Mouse (Mus musculus) ES-E14 (cell line): ENCODE data around the gene Zbed6. TPM values are rescaled to one million over a fixed set of nuclear protein-coding genes. Genes with fewer than 3 reads are reported as not detected.

Source experiments
- DNase-seq: peaks from one replicate; pipeline ENCODE4 v3.0.0-alpha.2; 2013; ENCODE audit warnings: low read depth, low spot score
- H3K27ac ChIP-seq: 2 replicates; pipeline ENCODE4 v1.5.1; 2012; ENCODE audit warnings: low read depth, mild to moderate bottlenecking, low read length, moderate library complexity, mixed read lengths; ENCODE audit not compliant: poor library complexity, insufficient read depth, severe bottlenecking
- H3K36me3 ChIP-seq: 2 replicates; pipeline ENCODE4 v1.6.1; 2012; ENCODE audit warnings: mild to moderate bottlenecking, low read length, moderate library complexity, mixed read lengths; ENCODE audit not compliant: control insufficient read depth, poor library complexity, insufficient read depth, severe bottlenecking
- H3K4me1 ChIP-seq, 2 experiments: fragments of 150-350 bp in 1 of 2; sonication (generic) in 1 of 2; 2 replicates each; pipeline ENCODE4 v1.6.1; 2012; ENCODE audit warnings: low read length in 2 of 2, mild to moderate bottlenecking in 1 of 2, mixed read lengths in 1 of 2; ENCODE audit not compliant: control insufficient read depth in 2 of 2, insufficient read depth in 2 of 2, poor library complexity in 1 of 2
- H3K4me3 ChIP-seq, 2 experiments: fragments of 150-350 bp in 1 of 2; sonication (generic) in 1 of 2; 2 replicates each; pipeline ENCODE4 v1.5.1; 2012; ENCODE audit warnings: low read length in 2 of 2, low read depth in 1 of 2, mild to moderate bottlenecking in 1 of 2, mixed read lengths in 1 of 2; ENCODE audit not compliant: insufficient read depth in 1 of 2, poor library complexity in 1 of 2, severe bottlenecking in 1 of 2
- H3K9ac ChIP-seq: 2 replicates; pipeline ENCODE4 v1.6.1; 2012; ENCODE audit warnings: low read depth, mild to moderate bottlenecking, low read length, mixed read lengths; ENCODE audit not compliant: poor library complexity, insufficient read depth, severe bottlenecking
- H3K9me3 ChIP-seq: fragments of 150-350 bp; sonication (generic); 2 replicates; pipeline ENCODE4 v1.6.1; 2012; ENCODE audit warnings: low read depth, mild to moderate bottlenecking, low read length; ENCODE audit not compliant: control insufficient read depth, insufficient read depth
- CHD2 ChIP-seq: IDR thresholded peaks from 2 replicates; pipeline ENCODE4 v1.6.1; 2014; ENCODE audit warnings: mild to moderate bottlenecking, low read depth, low read length, inconsistent platforms
- HCFC1 ChIP-seq: IDR thresholded peaks from 2 replicates; pipeline ENCODE4 v1.6.1; 2012; ENCODE audit warnings: low read length, inconsistent platforms, borderline replicate concordance; ENCODE audit not compliant: insufficient read depth
- MAFK ChIP-seq: IDR thresholded peaks from 2 replicates; pipeline ENCODE4 v1.6.1; 2014; ENCODE audit warnings: mild to moderate bottlenecking, low read depth, low read length, inconsistent platforms; ENCODE audit not compliant: insufficient read depth
- ZC3H11A ChIP-seq: IDR thresholded peaks from 2 replicates; pipeline ENCODE4 v1.6.1; 2012; ENCODE audit warnings: low read depth, mild to moderate bottlenecking, inconsistent platforms, low read length, borderline replicate concordance
- ZNF384 ChIP-seq: IDR thresholded peaks from 2 replicates; pipeline ENCODE4 v1.6.1; 2012; ENCODE audit warnings: low read depth, low read length, inconsistent platforms
- in situ Hi-C, 2 experiments: fragments of 600-800 bp; cut with MboI; formaldehyde crosslinking; loops; one replicate each; pipeline ENCODE4 v1.15.1; 2025; ENCODE audit warnings: low sequenced_read_pairs in 2 of 2, inconsistent platforms in 1 of 2; ENCODE audit not compliant: unreplicated experiment in 2 of 2
- total RNA-seq: library from RNA; depleted of rRNA; stranded (reverse); fragments of 300-350 nt; gene quantifications from 2 replicates; pipeline ENCODE4 v1.2.3, GENCODE M21; 2012

The Zbed6 gene
- total RNA-seq, 1 experiment = 16.7 TPM

DNA sequence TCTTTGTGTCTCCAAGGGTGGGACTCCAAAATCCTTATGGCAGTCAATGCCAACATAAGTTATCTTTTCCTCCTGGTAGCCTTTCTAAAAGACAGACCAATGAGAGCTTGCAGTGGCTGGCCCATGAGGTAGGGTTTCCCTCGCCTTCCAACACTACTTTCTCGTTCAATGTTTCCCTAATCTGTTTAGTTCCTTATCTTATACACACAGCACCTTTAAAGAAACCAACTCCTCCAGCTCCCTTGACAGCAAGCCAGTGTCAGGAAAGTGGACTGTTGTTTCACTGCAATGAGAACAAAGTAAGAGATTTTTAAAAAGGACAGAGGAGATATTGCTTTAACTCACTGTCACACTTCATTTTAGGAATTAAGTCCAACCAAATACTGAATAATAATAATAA, 42.8 kb downstream of the Zbed6 start:
- no peak for TF ChIP-seq CHD2
- TF ChIP-seq ZNF384 = no peak
- TF ChIP-seq MAFK = no peak
- no peak for TF ChIP-seq ZC3H11A
- no peak for TF ChIP-seq HCFC1
- no peak overlapping the region for H3K9ac ChIP-seq
- DNase-seq = no peak
- peaks cover 20% of the 10 kb centered on the region for H3K36me3 ChIP-seq
- no peak overlapping the region for H3K4me3 ChIP-seq
- no peak overlapping the region for H3K27ac ChIP-seq
- in situ Hi-C loops = loop anchor here (5.0 to 25.0 kb wide), 3 partner anchors 34 to 456 kb away; partner anchors contain the start of gene Plekha6 (in 1 of the 2)
- H3K4me1 ChIP-seq = no peaks in the 10 kb centered on the region
- no peaks in the 10 kb centered on the region for H3K9me3 ChIP-seq

DNA sequence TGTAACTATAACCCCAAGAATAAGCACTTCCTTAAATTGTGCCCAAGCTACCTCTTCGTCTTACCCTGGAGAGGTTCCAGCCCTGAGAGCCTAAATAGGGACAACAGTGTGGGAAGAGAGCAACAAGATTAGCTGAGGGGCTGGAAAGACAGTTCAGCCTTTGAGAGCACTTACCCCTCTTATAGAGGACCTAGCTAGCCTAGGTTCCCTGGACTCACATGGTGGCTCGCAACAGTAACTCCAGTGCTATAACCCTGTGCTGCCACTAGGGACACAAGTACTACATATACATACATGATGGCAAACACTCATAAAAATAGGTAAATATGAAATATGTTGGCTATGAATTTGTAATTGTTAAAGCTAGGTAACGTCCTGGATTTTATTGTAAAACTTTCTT, 46.9 kb downstream of the Zbed6 start:
- Histone ChIP-seq H3K36me3 (0 out of 2 replicates have a peak, but pooled peaks cover 2% of the 10 kb centered on the region), H3K9me3 (no peaks in the 10 kb centered on the region), H3K27ac (no peak overlapping the region), H3K9ac (no peak overlapping the region), H3K4me3 (no peak overlapping the region), H3K4me1 (peaks cover 0 to 2% of the 10 kb centered on the region in 2 experiments; a peak in 1 of 4 replicates)
- peak; percentile 31 for DNase-seq
- TF ChIP-seq MAFK = no peak
- TF ChIP-seq ZC3H11A = no peak
- no peak for TF ChIP-seq CHD2
- TF ChIP-seq HCFC1 = no peak
- no peak for TF ChIP-seq ZNF384
- in situ Hi-C loops = loop anchor here (25.0 kb wide), 2 partner anchors 227 to 452 kb away; partner anchors contain the start of gene Plekha6 (in 1 of the 2)

DNA sequence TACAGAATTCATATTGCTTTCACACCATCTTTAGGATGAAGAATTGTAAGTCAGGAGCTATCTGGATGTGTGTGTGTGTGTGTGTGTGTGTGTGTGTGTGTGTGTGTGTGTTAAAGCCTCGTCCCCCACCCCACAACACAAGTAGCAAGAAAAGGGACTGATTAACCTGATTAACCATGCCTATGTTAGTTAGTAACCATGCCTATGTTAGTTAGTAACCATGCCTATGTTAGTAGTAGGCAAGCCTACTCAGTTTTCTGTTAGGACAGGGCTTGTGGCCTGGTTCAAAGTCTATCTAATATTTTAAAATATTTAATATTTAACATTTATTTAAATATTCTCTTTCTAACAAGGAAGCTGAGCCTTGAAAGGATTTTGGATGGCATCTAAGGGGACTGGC, 49.2 kb downstream of the Zbed6 start:
- Histone ChIP-seq H3K9me3 (no peaks in the 10 kb centered on the region), H3K27ac (no peak overlapping the region), H3K9ac (no peak overlapping the region), H3K4me3 (no peak overlapping the region), H3K36me3 (peaks cover 12% of the 10 kb centered on the region), H3K4me1 (peaks cover 0 to 2% of the 10 kb centered on the region in 2 experiments; a peak in 1 of 4 replicates)
- TF ChIP-seq ZNF384 = no peak
- no peak for TF ChIP-seq MAFK
- no peak for TF ChIP-seq ZC3H11A
- in situ Hi-C loops = loop anchor here (25.0 kb wide), 2 partner anchors 224 to 449 kb away; partner anchors contain the start of gene Plekha6 (in 1 of the 2)
- no peak for DNase-seq

DNA sequence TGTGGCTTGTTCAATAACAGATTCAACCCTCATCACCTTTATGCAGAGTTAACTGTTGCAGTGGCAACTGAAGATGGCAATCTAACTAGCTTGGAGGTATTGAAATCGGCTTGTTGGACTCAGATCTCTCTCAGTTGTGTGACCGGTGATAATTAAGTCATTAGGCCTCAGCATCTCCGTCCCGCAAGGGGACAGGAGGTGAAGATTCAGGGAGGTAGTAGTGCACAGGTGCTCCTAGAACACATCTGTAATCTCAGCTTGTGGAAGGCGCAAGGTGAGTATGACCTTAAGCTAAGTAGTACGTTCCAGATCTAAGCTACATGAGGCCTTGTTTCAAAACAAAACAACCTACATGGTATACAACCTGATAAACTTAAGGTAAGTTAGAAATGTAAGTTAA, 50.1 kb downstream of the Zbed6 start:
- H3K27ac ChIP-seq = no peak overlapping the region
- peak overlapping the region; percentile 54; the same call in 1 of the 2 replicates for H3K9ac ChIP-seq

More for the DNA sequence above, 50.1 kb downstream of the Zbed6 start:
- H3K4me1 ChIP-seq = peaks cover 0 to 2% of the 10 kb centered on the region in 2 experiments; a peak in 1 of 4 replicates
- TF ChIP-seq HCFC1 = no peak
- peaks cover 17% of the 10 kb centered on the region for H3K36me3 ChIP-seq
- no peaks in the 10 kb centered on the region for H3K9me3 ChIP-seq
- in situ Hi-C loops = loop anchor here (25.0 kb wide), 2 partner anchors 223 to 448 kb away; partner anchors contain the start of gene Plekha6 (in 1 of the 2)
- peak overlapping the region in 1 of 2 experiments; percentile 95; a peak in 2 of 4 replicates for H3K4me3 ChIP-seq
- DNase-seq = no peak
